Mouse (Mus musculus) effector memory CD4-positive, alpha-beta T cell, adult 7 months (primary cell): Measurements from ENCODE around the gene 4930503E14Rik. TPM values are rescaled to one million over a fixed set of nuclear protein-coding genes. Genes with fewer than 3 reads are reported as not detected.

Experiments used
- polyA plus RNA-seq: library from polyadenylated mRNA; unstranded; fragments of 100-300 nt; shearing (Covaris generic); gene quantifications from one replicate; pipeline ENCODE4 v1.2.1, GENCODE M21; 2017

Gene 4930503E14Rik
- polyA plus RNA-seq, result not detected

DNA sequence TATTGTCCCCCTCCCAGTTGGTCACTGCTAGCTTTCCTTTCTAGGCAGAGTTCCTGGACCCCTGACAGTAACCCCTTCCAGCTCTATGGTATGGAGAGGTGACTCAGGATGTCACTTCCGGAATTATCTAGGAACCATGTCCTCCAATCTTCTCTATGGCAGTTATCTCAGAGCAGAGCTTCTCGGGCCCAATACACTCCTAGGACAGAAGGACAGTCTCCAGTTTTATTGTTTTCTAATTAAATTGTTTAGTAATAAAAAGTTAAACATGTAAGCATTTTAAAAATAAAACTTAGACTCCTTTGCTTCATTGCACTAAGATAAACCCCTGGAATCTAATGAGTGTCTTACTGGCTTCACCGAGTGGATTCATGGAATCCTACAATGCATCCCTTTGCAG lies at the start of gene 4930503E14Rik:
Gene 4930503E14Rik, minus strand, starts transcription at position 101 of the 400 bp plus-strand sequence.

DNA sequence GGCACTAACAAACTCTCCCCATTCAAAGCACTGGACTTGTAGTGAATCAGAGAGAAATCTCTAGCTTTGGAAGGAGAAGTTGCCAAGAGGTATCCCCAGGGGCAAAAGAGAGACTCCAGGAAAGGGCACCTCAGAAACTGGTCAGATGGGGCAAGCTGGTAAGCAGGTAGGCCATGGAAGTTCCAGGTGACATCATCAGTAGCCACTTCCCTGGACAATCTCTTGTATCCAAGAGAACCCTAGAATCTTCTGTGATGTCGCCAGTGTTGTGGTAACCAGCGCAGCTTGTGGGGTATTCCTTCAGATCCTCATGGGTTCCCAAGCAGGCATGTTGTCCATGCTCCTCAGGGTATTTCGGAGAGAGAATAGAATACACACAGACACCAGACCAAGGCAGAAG lies 15.7 kb downstream of the 4930503E14Rik start, which contains the start of gene Gm8212:
Gene Gm8212, plus strand, starts transcription at position 301 of the 400 bp plus-strand sequence.

DNA sequence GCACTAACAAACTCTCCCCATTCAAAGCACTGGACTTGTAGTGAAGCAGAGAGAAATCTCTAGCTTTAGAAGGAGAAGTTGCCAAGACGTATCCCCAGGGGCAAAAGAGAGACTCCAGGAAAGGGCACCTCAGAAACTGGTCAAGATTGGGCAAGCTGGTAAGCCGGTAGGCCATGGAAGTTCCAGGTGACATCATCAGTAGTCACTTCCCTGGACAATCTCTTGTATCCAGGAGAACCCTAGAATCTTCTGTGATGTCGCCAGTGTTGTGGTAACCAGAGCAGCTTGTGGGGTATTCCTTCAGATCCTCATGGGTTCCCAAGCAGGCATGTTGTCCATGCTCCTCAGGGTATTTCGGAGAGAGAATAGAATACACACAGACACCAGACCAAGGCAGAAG lies 89.5 kb downstream of the 4930503E14Rik start, which contains the start of gene Gm3327:
Gene Gm3327, plus strand, starts transcription at position 301 of the 400 bp plus-strand sequence.

Other genes with a start within 250 kb of the 4930503E14Rik start
- not detected for gene Ang6, start 211.0 kb downstream of the 4930503E14Rik start, polyA plus RNA-seq
- not detected for gene Ear2, start 110.6 kb downstream of the 4930503E14Rik start, polyA plus RNA-seq
- not detected for gene Gm3327, start 89.4 kb downstream of the 4930503E14Rik start, polyA plus RNA-seq
- not detected for gene Gm8212, start 15.6 kb downstream of the 4930503E14Rik start, polyA plus RNA-seq
- gene Gm8220, start 72.3 kb upstream of the 4930503E14Rik start, polyA plus RNA-seq, result not detected
- not detected for gene Gm5930, start 125.3 kb upstream of the 4930503E14Rik start, polyA plus RNA-seq
- not detected for gene Gm8229, start 152.1 kb upstream of the 4930503E14Rik start, polyA plus RNA-seq
- gene Gm3371, start 197.4 kb upstream of the 4930503E14Rik start, polyA plus RNA-seq, result not detected
- not detected for gene Gm8232, start 220.4 kb upstream of the 4930503E14Rik start, polyA plus RNA-seq